Mouse (Mus musculus): ENCODE measurements around the gene Sc5d.

Sc5d gene

DNA sequence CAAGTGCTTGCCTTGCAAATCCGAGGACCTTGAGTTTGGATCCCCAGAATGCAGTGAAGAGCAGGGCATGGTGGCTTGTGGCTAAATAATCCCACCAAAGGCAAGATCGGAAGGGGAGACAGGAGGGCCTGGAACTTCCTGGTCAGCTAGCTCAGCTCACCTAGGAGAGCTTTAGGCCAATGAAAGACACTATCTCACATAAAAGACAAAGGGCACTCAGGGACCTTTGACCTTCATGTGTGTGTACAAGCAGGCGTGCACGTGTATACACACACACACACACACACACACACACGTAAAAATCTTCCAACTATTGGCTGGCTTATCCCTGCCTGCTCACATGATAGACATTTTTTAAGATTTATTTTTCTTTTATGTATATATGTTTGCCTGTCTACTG, 3.6 kb downstream of the Sc5d start:
- DNase-seq (ENCODE audit: low read depth), result no peak

GRCm38 (mm10) chr9:42249112-42249511, 14.9 kb downstream of the Sc5d start:
- DNase-seq (ENCODE audit: low read depth), result no peak

DNA sequence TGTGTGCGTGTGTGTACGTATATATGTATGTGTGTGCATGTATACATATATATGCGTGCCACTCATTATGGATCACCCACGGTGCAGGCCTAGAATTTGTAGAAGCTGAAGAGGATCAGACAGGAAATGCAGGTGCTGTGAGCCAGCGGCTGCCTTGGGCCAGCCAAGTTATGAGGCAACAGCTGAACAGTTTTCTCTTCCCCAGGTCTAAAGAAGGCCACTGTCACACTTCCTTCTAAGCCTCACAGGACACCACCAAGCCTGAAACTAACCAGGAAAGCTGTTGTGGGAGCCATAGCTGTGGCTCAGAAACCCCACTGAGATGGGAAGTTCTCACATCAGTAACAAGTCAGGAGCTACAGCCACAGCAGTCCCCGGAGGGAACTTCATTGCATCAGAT, 17.4 kb downstream of the Sc5d start:
- DNase-seq (ENCODE audit: low read depth), result no peak

DNA sequence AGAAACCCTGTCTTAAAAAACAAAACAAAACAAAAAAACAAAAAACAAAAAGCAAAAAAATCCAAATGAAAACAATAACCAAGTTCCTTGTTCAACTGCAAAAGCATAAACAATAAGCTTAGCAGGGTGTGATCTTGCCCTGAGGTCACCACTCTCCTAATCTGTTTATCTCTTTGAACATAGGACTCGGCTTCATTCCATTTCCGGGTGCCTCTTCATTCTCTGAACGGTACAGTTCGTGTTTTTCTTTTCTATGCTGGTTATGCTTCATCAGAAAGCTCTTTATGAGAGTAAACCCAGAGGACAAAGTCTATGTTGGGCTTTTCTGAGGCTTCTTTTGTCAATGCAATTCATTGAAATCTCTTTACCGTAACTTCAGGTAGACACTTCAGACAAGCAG, 19.9 kb downstream of the Sc5d start:
- DNase-seq (ENCODE audit: low read depth), result no peak

DNA sequence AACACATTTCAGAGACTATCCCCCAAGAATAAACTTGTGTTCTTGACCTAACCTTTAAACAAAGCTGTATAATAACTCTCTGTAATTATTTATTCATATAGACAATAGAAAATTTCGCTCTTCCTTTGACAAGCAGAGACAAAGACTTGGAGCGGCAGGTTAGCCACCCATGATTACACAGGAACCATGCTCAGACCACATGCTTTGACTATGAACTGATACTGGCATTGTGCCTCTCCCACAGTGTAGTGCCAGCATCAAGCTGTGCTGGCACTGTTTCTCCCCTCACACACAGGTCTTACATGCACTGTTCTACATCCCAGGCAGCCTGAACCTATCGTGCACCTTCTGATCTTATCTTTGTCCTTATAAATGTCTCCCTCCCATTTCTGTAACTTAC, 23.0 kb downstream of the Sc5d start:
- no peak for DNase-seq (ENCODE audit: low read depth)

DNA sequence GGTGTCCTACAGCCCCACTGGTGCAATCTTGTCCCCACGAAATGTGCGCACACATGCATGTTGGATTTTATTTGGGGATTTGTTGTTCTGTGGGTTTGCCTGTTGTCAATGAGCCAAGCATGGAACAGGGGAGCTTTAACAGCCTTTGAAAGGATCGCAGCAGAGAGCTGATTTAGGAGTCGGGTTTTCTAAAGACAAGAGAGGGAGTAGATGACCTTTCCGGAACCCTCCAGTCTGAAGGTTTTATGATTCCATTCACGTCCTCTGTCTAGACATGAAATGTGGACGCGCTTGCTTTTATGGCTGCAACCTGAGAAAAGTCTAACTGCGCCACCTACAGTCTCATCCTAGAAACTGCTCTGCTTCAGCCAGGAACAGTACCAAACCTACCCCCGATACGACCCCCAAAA, 23.5 kb downstream of the Sc5d start:
- no peak for DNase-seq (ENCODE audit: low read depth)

- DNase-seq (ENCODE audit: low read depth), result no peak
These were observed 25.2 kb downstream of the Sc5d start for GRCm38 (mm10) chr9:42238827-42239226.

- no peak for DNase-seq (ENCODE audit: low read depth)
These were observed 32.9 kb downstream of the Sc5d start for GRCm38 (mm10) chr9:42231116-42231515.

DNA sequence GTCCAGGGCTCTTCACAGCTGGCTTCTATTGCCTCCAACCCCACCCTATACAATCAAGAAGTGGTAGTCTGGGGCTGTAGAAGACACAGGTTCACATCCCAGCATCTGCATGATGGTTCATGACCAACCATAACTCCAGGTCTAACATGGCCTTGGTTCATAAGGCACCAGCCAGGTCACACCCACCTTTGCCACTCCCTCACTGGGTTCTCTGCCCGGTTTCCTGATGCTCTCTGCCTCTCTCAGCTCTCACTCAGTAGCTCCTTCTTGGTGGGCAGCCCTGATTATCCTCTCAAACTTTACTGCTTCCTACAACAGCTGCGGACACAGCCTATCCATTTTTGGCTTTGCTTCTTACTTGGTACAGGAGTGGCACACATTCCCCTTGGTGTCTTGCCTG, 33.7 kb downstream of the Sc5d start:
- no peak for DNase-seq (ENCODE audit: low read depth)

DNA sequence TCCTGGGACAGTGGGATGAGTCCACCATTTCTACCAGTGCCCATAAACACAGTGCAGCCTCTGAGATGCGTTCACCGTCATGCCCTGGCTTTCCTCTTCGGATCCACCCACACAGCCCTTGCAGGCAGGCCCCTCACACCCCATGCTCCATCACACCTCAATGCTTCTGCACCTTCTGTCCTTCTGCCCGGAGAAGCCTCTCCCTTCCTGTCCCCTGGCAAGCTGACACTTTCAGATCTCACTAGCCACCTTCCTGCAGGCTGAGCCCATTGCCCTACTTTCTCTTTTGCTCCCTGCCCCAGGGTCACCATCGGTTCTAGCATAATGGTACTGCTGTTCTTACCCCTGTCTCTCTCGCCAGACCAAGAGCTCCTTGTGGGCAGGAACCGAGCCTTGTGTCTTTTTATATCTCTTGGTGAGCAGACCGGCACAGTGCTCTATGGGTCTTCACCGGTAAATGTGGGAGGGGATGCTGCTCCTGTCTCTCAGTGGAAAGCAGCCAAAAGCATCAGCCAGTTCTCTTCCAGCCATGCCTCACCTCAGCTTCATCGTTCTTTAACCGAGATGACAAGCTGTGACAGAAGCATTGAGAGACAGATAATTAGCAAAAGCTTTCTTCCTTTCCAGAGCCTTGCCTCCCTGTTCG, 34.5 kb downstream of the Sc5d start:
- no peak for DNase-seq (ENCODE audit: low read depth)

GRCm38 (mm10) chr9:42227804-42228203, 36.3 kb downstream of the Sc5d start:
- no peak for DNase-seq (ENCODE audit: low read depth)

DNA sequence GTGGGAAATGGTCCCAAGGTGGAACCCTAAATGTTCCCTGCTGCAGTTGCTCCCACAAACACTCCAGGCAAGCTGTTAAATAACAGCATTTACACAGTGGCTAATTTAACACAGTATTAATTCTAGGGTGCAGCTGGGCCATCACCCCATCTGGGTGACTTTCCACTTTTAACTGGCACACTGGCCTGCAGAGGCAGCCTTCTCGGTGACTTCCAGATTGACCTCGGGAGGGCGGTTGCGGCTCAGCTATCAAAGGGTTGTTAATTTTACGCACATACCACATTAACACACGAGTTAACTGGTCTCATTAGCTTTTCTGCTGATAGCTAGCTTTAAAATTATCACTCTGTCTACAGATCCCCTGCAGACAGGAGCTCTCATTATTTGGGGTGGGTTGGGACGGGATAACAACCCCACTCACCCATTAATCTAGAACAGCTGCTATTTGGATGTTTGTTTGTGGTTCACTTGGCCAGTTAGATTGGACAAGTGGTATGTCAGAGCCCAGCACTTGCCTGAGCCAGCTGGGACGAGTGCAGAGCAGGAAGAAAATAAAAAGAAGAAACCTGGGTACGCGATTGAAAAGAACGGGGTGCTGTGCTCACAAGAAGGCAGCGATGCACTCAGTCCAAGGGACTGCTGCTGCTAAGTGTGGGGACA, 44.9 kb downstream of the Sc5d start:
- no peak for DNase-seq (ENCODE audit: low read depth)

- DNase-seq (ENCODE audit: low read depth), result no peak
These were observed 46.4 kb downstream of the Sc5d start for GRCm38 (mm10) chr9:42217685-42218084.

GRCm38 (mm10) chr9:42214116-42214515, 49.9 kb downstream of the Sc5d start:
- no peak for DNase-seq (ENCODE audit: low read depth)

DNA sequence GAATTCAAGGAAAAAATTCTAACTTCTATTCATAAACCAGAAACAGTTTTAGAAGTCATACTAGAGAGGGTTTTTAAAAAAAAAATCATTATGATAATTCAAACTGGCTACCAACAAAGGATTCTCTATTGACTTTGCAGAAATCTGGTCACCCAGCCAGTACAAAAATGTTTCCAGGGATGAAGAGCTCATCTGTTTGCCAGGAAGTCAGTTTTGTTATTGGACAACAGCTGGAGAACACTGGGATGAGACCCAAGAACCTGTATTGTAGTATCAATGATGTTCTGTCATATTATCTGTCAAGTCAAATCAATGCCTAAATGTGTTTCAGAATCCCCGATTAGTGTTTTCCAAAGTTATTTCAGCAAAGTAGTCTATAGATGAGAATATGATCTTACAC, 50.9 kb downstream of the Sc5d start:
- DNase-seq (ENCODE audit: low read depth), result no peak

GRCm38 (mm10) chr9:42209666-42210065, 54.4 kb downstream of the Sc5d start:
- no peak for DNase-seq (ENCODE audit: low read depth)

DNA sequence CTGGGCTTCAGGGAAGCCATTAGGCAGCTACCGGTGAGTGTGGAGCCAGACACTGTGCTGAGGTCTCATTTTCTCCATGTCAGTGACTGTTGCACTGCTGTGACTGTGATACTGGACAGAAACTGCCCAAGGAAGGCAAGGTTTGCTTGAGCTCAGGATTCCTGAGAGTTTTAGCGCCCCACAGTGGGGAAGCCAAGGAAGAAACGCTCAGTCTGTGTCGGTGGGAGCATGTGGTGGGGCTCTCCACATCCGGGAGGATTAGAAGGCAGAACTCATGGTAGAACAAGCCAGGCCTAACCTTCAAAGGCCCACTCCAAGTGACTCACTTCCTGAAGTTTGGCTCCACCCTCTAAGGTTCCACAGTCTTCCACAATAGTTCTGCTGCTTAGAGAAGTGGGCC, 55.6 kb downstream of the Sc5d start:
- DNase-seq (ENCODE audit: low read depth), result peak; percentile 10

DNA sequence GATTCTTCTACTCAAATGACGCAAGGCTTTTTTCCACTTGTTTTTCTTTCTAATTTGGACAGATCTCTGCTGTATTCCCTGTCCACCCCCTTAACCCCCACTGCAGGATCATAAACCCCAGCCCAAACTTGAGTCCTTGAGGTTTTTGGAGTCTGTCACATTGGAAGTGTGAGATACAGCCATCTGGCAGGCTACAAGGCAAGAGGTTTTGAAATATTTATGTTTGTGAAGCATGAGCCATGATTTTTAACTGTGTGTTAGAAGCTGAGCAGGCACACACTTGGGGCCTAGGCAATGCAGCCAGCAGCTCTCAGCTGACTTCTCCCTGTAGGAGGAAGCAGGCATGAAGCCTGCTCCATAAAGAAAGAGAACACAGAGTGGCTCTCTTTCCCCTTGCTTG, 57.3 kb downstream of the Sc5d start:
- no peak for DNase-seq (ENCODE audit: low read depth)

GRCm38 (mm10) chr9:42202271-42202670, 61.8 kb downstream of the Sc5d start:
- DNase-seq (ENCODE audit: low read depth), result no peak

Data from c-Kit-positive CD71-negative TER-119-negative erythroid progenitor cells, embryonic 14.5 days (primary cell).